Mouse (Mus musculus) layer of hippocampus, adult 8-10 months (tissue): ENCODE results near the gene 9230102O04Rik. TPM values are rescaled to one million over a fixed set of nuclear protein-coding genes. Genes with fewer than 3 reads are reported as not detected.

ENCODE experiments used
- DNase-seq, 2 experiments: peaks; one replicate each; pipeline ENCODE4 v3.0.0; 2022; ENCODE audit warnings: low spot score in 2 of 2
- total RNA-seq, 4 experiments: library from RNA; stranded (reverse); gene quantifications; 2 replicates each; pipeline ENCODE4 v1.2.4; 2022

Gene 9230102O04Rik
- total RNA-seq, 4 experiments from 2014 or later = not detected

DNA sequence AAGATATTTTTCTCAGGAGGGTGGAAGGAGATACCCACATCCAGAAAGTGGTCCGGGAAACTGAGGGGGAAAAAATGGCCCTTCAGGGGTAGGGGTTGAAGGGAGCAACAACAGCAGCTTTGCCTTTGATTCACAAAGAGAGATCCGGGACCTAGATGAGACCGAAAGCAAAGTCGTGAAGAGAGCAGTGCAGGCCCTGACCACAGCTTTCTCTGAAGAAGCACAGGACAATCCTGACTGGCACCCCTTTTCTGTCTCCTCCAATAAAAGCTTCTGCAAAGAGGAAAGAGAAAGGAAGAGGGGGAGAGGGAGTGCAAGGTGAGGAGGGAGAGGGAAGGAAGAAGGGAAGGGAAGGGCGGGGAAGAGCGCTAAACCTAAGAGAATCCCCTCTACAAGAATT is 17.5 kb downstream of the 9230102O04Rik start:
- no peak for DNase-seq

DNA sequence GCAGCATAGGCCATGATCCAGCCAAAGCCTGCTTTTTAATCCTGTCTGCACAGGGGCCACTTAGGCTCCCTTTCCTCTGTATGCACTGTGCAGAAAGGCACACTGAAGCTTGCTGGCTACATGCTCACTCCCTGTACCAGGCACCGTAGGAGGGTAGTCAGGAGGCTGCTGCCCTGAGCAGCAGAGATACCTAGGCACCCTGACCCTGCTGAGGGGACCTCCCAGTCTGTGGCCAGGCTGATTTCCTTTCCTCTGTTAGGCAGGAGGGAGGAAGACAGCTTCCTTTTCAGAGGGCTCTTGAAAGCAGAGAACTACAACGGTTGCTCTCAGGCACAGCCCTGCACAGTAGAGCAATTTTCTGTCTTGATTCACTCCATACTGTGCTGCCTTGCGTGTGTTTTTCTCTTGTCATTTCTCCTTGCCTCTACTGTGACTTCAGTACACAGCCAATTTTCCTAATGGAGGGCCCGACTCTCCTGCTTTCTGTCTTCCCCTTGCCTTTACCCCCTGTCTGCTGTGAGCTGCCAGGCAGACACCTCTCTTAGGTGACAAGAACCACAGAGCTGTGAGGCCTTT is 18.1 kb downstream of the 9230102O04Rik start:
- DNase-seq = no peak

DNA sequence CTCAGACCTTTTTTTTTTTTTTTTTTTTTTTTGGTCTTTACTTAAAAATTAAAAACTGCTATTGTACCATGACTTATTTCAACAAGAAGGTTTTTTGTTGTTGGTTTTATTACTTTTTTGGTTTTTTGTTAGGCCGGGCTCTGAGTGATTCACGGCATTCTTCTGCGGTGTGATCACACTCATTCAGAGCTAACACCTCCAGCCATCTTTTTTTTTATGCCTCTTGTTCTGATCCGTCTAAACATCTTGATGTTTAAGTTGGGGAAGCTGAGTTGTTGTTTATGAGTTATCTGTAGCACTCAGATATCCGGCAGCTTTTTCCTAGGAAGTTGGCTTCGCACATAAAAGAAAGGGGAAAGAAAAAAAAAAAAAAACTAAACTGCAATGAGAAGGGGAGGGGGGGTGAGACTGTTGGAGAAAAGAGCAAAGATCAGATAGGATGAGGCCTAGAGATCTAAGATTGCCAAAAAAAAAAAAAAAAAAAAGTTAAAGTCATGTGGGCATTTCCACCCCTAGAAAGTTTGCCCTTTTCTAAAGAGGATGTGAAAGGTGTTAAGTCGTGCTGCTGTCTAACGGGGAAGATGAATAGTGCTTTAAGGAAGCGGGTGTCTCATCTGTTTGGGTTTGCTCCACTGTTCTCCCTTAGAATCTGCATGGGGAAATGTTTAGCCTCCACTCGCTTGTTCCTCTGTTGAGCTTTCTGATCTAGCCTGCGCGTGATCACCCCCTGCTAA is 22.1 kb downstream of the 9230102O04Rik start:
- DNase-seq = no peak

DNA sequence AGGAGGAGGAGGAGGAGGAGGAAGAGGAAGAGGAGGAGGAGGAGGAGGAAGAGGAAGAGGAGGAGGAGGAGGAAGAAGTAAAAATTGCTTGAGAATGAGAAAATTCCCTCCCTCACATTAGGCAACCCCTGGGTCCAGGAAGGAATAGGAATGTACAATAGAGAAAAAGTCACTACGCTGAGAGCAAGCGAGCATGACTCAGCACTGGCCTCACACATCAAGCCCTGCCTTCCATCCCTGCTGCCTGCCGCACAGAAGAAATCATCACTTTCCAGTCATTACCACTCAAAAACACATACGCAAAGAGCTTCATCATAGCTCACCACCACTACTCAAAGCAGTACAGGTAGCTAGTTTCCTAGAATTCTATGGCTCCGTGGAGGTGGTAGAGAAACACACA is 28.6 kb downstream of the 9230102O04Rik start:
- no peak for DNase-seq

DNA sequence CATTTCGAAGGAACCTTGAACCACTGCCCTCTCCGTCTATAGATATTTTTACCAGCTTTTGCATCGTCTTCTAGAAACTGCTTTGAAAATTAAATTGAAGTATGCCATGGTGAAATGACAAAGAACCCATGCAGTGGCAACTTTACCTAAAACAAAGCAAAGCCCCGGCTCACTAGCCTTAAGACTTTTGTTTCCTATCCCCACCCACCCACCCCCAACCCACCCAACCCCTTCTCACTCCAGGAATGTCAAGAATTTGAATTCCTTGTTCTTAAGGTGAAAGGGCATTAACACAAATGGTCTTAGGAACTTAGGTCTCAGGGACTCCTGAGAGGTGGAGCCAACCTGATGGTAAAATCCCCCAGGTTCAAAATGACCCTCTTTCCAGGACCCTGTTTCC is 33.5 kb downstream of the 9230102O04Rik start:
- no peak for DNase-seq

DNA sequence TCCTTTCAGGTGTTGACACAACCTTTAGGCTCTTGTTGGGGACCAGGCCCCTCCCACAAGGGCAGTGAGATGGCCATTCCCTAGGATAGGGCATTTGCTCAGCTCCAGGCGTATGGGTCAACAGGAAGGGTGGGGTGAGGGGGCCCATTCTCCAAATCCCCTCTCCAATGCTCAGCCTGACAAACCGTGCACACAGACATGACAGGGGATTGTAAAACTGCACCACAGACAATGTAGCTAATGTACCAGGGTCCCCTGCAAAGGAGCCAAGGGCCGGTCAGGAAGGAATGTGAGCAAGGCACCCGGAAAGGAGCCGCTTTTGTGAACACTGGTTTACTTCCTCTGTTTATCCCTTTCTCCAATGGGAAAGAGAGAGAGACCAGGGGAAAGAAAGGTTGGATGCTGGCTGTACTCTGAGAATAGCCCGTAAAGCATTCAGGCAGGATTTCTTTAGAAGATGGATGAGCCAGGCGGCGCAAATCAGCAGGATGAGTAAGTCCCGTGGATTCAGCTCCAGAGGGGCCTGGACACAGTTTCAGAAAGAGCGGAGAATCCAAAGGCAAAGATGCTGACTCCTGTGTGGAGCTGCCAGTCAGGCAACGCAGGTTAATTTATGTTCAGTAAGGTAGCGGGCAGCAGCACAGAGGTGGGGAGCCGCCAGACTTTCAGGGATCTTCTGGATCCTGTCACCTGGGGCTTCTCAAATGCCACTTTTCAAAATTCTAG is 36.3 kb downstream of the 9230102O04Rik start:
- no peak for DNase-seq

DNA sequence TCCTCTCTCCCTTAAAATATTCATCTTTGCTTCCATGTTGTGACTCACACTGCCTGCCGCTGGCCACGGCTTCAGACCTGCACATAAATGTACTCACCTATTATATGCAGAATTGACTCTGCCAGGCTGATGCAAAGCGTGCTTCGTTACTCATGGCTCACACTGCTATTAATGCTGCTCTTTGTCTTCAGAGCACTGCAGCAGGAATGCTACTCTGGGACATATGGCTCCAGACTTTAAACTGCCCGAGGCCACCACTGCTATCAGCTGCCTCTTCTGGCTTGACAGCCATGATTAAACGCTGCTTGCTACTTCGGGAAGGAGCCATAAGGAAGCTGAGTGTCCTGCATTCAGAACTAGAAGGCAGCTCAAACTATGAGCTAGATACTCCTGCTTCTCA is 54.1 kb downstream of the 9230102O04Rik start:
- no peak for DNase-seq

DNA sequence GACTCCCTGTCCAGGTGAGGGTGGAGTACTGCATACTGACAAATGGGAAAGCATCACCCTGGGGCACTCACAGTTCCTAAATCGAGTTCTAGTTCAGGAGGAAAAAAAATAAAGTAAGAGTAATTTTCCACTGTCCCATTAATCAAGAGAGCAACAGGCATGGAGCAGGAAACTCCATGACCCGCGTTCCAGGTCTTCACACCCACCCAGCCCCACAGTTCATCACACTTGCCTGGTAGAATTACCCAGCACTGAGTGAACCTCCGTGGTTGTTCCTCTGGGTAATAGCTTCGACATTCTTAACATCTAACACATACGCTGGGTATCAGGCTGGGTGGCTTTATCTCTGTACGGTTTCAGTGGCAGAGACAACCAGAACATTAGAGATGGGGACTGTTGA is 55.6 kb downstream of the 9230102O04Rik start:
- DNase-seq = no peak

Other genes with a start within 250 kb of the 9230102O04Rik start
- gene 4930412O13Rik, start 8.3 kb downstream of the 9230102O04Rik start, total RNA-seq = not detected
- under 1 TPM in 2 of 4 experiments, not detected in 2; 0.09 to 0.47 TPM for gene Gata3, start 494 bp upstream of the 9230102O04Rik start, total RNA-seq
- gene Taf3, start 159.1 kb upstream of the 9230102O04Rik start, total RNA-seq = 10 to 100 TPM; 13.1 to 16.2 (median 14.9) TPM
- 100 to 1,000 TPM; 236 to 253 (median 249) TPM for gene Atp5c1, start 191.0 kb upstream of the 9230102O04Rik start, total RNA-seq
- 10 to 100 TPM; 11.4 to 14.1 (median 13.4) TPM for gene Kin, start 191.1 kb upstream of the 9230102O04Rik start, total RNA-seq
- gene Itih2, start 241.9 kb upstream of the 9230102O04Rik start, total RNA-seq = 1 to 10 TPM; 1.6 to 2.7 (median 2.1) TPM